Mouse (Mus musculus): Measurements from ENCODE around the gene Atp6v1d. TPM values are rescaled to one million over a fixed set of nuclear protein-coding genes. Genes with fewer than 3 reads are reported as not detected.

Atp6v1d gene
- total RNA-seq, 2 experiments from 2014 or later: 64.4 to 68.3 TPM

DNA sequence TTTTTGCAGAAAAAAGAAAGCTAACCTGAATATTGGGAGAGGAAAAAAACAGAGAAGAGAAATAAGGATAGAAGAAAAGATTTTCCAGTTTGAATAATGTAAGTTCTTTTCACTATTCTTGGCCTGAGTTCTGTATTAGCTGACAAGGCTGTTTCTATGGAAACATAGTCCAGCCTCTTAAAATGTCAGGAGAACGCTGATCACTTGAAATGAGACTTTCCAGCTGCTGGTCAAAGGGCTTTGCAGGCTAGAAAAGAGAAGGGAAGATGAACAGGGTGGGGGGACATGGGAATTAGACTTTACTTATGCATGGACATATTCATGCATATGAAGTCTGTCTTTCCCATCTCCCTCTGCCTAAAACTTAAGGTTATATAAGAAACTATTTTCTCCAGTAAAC, 67.2 kb downstream of the Atp6v1d start:
- DNase-seq: peak; percentile 23

DNA sequence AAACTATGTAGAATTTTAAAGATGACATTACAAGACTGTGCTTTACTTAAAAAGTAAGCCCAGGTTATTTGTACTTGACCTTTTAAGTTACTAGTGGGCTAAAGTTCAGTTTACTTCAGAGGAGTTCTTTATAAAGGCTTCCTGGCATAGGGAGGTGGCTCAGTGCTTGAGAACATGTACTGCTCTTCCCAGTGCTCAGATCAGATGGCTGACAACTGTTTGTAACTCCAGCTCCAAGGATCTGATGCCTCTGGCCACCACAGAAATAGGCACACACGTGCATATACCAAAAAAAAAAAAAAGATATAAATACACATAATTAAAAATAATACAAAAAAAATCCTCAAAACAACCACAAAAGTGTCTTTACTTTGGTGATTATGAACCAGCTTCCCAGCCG, 70.6 kb downstream of the Atp6v1d start:
- DNase-seq: no peak

Other genes starting within 250 kb of the Atp6v1d start
- gene Fam71d, start 170.1 kb downstream of the Atp6v1d start, total RNA-seq (2021): under 1 TPM in 1 of 2 experiments, not detected in 1; 0.36 TPM
- 10 to 100 TPM; 16.5 to 22.0 TPM for gene Mpp5, start 112.7 kb downstream of the Atp6v1d start, total RNA-seq (2021)
- 10 to 100 TPM; 76.4 to 80.4 TPM for gene Eif2s1, start 181 bp upstream of the Atp6v1d start, total RNA-seq (2021)
- gene Plek2, start 45.3 kb upstream of the Atp6v1d start, total RNA-seq (2021): under 1 TPM; 0.60 to 0.67 TPM
- gene Tmem229b, start 146.0 kb upstream of the Atp6v1d start, total RNA-seq (2021): 10 to 100 TPM; 12.9 to 13.4 TPM
- 1 to 10 TPM; 1.5 to 2.0 TPM for gene Plekhh1, start 167.5 kb upstream of the Atp6v1d start, total RNA-seq (2021)
- 1 to 10 TPM; 7.1 to 9.5 TPM for gene Pigh, start 228.0 kb upstream of the Atp6v1d start, total RNA-seq (2021)